Mouse (Mus musculus) brown adipose tissue, adult 24 weeks (tissue): ENCODE data around the gene Gm20388. TPM values are rescaled to one million over a fixed set of nuclear protein-coding genes. Genes with fewer than 3 reads are reported as not detected.
"Not testable (repeated sequence)": the region's sequence is repeated elsewhere in the genome, so short reads cannot be mapped to it uniquely, and the experiment has no call there.

Source experiments
- H3K27ac ChIP-seq: fragments of 200-500 bp; replicated peaks from 2 replicates; pipeline ENCODE4 v1.5.1; 2012; ENCODE audit warnings: low read depth, mild to moderate bottlenecking, low read length
- H3K4me1 ChIP-seq: fragments of 200-500 bp; 2 replicates; pipeline ENCODE4 v1.6.1; 2012; ENCODE audit warnings: low read length, mixed read lengths; ENCODE audit not compliant: control insufficient read depth, insufficient read depth, insufficient read length
- H3K4me3 ChIP-seq: fragments of 200-500 bp; 2 replicates; pipeline ENCODE4 v1.5.1; 2012; ENCODE audit warnings: low read depth, mild to moderate bottlenecking, low read length, moderate library complexity; ENCODE audit not compliant: insufficient read depth
- polyA plus RNA-seq: library from polyadenylated mRNA; stranded (reverse); fragments of >200 nt; gene quantifications from 2 replicates; pipeline ENCODE4 v1.2.4, GENCODE M21; 2012; ENCODE audit not compliant: missing spikeins, insufficient read depth, insufficient read length

The Gm20388 gene
- polyA plus RNA-seq, 1 experiment = 44.7 TPM

DNA sequence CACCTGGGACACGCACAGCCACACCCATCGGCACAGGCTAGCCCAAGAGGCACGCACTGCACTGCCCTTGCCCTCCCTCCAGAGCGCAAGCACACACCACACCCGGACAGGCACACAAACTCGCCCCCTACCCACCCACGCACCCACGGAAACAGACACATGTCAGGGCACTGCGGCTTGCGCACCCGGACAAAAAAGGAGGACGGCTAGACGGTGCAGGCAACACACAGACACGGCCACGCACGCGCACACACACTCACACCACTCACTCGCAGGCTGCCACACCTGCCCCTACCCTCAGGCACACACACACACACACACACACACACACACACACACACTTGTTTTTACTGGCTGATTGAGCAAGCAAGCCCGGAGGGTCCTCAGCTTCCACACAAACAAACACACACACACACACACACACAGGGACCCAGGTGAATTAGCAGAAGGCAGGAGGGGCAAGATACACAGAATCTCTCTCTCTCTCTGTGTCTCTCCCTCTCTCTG is 3690.1 kb downstream of the Gm20388 start:
- H3K4me3 ChIP-seq, H3K4me1 ChIP-seq, H3K27ac ChIP-seq: not testable (repeated sequence)

DNA sequence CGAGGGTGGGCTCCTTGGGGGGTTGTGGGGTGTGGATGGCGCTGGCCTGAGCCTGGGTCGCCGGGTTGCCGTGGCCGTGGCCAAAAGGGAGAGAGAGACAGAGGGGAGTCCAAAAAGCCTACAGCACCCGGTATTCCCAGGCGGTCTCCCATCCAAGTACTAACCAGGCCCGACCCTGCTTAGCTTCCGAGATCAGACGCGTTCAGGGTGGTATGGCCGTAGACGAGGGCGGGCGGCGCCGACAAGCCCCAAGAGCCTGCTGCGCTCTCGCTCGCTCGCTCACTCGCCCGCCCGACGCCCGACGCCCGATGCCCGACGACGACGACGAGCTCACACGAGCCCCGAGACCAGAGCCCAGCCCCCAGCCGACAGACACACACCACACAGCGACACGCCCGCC is 3690.8 kb downstream of the Gm20388 start:
- H3K4me1 ChIP-seq, H3K4me3 ChIP-seq, H3K27ac ChIP-seq: not testable (repeated sequence)

DNA sequence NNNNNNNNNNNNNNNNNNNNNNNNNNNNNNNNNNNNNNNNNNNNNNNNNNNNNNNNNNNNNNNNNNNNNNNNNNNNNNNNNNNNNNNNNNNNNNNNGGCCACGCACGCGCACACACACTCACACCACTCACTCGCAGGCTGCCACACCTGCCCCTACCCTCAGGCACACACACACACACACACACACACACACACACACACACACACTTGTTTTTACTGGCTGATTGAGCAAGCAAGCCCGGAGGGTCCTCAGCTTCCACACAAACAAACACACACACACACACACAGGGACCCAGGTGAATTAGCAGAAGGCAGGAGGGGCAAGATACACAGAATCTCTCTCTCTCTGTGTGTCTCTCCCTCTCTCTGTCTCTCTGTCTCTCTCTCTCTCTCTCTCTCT is 3702.0 kb downstream of the Gm20388 start:
- H3K27ac ChIP-seq, H3K4me1 ChIP-seq, H3K4me3 ChIP-seq: not testable (repeated sequence)

DNA sequence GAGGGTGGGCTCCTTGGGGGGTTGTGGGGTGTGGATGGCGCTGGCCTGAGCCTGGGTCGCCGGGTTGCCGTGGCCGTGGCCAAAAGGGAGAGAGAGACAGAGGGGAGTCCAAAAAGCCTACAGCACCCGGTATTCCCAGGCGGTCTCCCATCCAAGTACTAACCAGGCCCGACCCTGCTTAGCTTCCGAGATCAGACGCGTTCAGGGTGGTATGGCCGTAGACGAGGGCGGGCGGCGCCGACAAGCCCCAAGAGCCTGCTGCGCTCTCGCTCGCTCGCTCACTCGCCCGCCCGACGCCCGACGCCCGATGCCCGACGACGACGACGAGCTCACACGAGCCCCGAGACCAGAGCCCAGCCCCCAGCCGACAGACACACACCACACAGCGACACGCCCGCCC is 3712.9 kb downstream of the Gm20388 start:
- H3K27ac ChIP-seq, H3K4me3 ChIP-seq, H3K4me1 ChIP-seq: not testable (repeated sequence)

DNA sequence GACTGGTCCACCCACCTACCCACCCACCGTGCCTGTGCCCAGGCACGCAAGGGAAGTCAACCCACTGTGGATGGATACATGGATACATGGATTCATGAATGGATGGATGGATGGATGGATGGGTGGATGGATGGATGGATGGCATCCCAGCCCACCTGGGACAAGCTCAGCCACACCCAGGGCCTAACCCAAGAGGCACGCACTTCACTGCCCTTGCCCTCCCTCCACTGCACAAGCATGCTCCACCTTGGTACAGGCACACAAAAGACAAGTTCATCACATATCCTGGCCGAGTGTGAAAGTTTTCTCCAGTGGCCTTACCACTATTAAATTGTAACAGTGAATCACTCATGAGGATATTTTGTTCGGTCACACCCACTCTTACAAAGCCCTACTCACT is 3713.6 kb downstream of the Gm20388 start:
- H3K4me1 ChIP-seq = no peaks in the 10 kb centered on the region
- H3K4me3 ChIP-seq = no peak overlapping the region
- H3K27ac ChIP-seq = no peak overlapping the region

DNA sequence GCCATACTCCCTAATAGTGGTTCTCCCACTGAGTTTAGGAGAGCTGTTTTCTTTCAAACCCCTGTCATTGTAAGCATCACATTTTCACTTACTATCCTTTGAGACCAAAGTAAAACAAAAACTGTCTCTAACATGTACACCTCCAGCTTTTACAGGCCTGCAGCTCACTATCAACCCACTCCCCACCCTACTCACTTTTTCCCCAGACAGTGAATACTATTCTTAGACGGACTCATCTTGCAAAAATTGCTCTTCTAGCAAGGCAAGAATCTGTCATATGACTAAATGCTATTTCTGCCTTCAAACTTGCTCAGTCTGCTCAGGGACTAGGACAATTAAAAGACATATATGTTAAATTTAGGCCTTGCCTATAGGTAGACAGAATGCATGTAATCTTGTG is 3714.1 kb downstream of the Gm20388 start:
- no peaks in the 10 kb centered on the region for H3K4me1 ChIP-seq
- H3K4me3 ChIP-seq = no peak overlapping the region
- no peak overlapping the region for H3K27ac ChIP-seq

DNA sequence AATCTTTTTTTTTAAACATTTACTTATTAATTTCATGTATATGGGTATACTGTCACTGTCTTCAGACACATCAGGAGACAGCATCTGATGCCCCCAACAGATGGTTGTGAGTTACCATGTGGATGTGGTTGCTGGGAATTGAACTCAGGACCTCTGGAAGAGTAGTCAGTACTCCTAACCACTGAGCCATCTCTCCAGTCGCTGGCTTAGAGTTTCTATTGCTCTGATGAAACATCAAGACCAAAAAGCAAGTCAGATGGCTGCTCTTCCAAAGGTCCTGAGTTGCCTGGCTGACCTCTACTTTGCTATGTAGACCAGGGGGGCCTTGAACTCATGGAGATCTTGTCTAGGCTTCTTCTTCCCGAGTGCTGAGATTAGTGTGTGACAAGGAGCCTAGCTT is 3715.1 kb downstream of the Gm20388 start:
- Histone ChIP-seq H3K4me1 (no peaks in the 10 kb centered on the region), H3K27ac (no peak overlapping the region), H3K4me3 (no peak overlapping the region)

DNA sequence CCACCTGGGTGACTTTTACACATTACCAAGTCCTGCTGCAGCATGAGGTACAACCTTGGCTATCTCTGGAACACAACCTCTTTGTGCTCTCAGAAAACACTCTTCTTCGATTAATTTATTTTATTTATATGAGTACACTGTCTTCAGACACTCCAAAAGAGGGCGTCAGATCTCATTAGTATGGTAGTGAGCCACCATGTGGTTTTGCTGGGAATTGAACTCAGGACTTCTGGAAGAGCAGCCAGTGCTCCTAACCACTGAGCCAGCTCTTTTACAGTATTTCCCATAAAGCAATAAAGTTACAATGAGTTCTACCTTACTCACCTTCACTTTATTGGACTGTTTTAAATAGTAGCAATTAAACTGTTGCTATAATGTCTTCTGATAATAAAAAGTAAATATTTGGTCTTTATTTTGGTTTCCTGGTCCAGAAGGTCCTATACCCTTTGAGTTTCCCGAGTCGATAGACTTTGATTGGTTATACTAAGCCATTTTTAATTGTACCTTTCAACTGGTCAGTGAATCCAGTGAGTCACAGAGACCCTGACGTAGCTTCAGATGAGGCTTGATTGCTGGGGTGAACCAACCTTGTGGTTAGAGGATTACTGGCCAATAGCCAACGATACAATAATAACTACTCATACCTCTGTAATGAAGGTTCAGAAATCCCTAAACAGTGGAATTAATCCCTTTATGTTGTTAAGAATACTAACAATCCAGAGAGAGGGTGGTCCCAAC is 3716.9 kb downstream of the Gm20388 start:
- Histone ChIP-seq H3K4me1 (no peaks in the 10 kb centered on the region), H3K27ac (no peak overlapping the region), H3K4me3 (no peak overlapping the region)

DNA sequence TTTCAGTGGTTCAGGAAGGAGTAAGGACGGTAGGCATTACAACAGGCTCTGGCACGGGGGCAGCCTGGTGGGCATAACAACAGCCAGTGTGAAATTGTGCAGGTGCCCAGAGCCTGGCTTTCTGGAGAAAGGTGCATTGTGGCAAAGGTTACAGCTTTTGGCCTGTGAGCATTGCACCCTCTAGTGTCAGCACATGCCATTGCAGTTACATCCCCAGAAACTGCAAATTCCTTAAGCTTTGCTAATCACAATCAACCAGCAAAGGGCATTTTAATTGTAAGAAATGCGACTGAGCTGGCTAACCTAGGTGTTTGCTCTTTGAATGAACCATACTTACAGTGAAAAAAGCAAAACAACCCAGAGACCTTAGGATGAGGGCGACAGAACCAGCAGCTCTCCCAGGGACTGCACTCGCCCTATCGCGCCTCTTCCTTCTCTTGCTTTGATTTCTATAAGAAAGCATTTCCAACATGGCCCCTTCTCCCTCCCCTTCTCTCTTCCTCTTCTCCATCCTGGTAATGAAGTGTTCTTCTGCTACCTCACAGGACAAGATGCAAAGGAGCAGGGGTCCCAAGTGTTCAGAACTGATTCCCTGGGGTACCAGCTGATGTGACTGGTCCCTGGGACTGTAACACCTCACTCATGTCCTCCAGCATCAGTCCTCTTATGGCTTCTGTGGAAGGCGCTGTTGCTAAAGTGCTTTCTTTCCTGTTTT is 3717.8 kb downstream of the Gm20388 start:
- Histone ChIP-seq H3K4me3 (peak overlapping the region; percentile 34), H3K27ac (no peak overlapping the region), H3K4me1 (no peaks in the 10 kb centered on the region)

DNA sequence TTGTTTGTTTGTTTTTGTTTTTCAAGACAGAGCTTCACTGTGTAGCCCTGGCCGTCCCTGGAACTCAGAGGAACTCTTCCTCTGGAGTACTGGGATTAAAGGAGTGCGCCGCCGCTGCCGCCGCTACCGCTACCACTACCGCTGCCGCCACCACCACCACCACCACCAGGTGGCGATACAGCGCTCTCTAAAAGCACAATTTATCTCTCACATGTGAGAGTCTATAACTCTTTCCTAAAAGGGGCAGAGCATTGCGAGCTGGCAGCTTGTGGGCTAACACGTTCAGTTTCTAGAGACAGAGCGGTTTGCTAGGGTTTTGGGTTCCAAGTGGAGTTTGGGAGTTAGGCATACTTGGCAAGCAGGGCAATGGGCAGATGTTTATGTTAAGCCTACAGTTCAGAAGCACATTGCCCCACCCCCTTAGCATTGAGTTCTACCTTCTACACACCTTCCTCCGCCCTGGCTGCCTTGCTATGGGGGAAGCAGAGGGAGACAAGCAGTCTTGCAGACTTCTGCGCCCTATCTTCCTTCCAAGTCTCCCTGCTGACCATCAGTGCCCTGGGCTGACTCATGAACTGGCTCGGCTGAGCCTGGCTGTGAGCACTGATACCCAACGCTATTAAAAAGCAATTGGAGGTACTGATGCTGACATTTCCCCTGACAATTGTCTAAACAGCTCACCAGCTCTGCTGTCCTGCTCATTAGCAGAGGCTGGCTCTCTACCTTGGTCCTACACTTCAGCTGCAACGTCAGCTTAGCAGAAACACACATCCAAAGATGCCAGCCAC is 3718.5 kb downstream of the Gm20388 start:
- Histone ChIP-seq H3K4me3 (peak overlapping the region; percentile 34), H3K4me1 (no peaks in the 10 kb centered on the region), H3K27ac (no peak overlapping the region)

DNA sequence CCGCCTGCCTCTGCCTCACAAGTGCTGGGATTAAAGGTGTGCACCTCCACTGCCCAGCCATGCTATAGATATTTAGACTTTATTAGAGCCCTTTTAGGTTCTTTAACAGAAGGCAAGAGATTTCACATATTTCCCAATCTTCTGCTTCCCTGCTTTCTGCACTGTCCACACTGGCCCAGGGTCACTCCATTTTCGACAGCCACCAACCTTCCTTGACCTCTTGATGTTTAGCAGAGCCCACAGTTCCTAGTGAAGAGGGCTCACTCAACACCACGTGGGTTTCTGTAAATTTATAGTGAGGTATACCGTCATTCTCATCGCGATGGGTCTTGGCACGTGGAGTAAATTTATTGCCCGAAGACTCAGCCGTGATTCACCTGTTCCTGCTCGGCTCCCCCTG is 3719.4 kb downstream of the Gm20388 start:
- Histone ChIP-seq H3K4me3 (no peak overlapping the region), H3K4me1 (no peaks in the 10 kb centered on the region), H3K27ac (no peak overlapping the region)

DNA sequence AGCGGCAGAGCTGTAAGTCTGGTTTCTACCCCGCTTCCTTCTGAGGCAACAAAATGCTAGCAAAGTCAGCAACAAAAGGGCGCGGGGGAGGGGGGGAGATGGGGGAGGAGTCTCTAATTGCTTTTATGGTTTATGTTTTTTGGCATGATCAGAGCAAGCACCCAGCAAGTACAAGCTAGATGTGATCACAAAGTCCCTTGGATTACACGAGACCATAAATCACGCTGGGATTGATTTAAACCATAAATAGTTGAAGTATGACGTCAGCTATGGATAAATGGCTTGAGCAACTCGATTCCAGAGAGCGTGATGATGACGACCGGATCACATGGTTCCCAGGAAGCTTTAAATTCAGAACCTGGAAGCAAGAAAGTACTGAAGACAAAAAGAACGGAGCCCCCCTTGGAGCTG is 3720.2 kb downstream of the Gm20388 start:
- Histone ChIP-seq H3K27ac (no peak overlapping the region), H3K4me1 (no peaks in the 10 kb centered on the region), H3K4me3 (no peak overlapping the region)

DNA sequence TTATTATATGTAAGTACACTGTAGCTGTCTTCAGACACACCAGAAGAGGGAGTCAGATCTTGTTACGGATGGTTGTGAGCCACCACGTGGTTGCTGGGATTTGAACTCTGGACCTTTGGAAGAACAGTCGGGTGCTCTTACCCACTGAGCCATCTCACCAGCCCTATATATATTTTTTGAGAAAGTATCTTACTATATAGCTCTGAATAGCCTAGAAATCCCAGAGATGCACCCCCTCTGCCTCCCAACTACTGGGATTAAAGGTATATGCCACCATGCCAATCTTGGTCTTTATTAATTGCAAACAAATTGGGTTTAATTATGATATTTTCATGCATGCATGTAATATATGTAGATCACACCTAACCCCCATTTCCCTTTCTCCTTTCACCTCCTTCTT is 3721.1 kb downstream of the Gm20388 start:
- H3K4me3 ChIP-seq, H3K4me1 ChIP-seq, H3K27ac ChIP-seq: not testable (repeated sequence)

DNA sequence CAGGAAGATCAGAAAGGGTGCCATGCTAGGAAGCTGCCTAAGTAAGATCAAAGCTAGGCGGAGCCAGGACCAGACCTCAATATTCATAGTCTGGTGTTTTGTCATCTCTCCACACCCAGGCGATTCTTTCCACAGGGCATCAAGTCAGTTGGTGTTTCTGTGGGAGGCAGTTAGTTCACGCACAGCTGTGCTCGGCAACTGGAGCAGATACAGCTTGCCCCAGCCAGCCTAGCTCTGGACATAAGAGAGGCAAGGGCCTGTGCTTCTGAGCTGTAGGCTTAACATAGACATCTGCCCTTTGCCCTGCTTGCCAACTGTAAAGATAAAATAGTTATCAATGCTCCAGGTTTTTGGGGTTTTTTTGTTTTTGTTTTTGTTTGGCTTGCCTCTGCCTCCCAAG is 3721.6 kb downstream of the Gm20388 start:
- Histone ChIP-seq H3K4me1 (no peaks in the 10 kb centered on the region), H3K27ac (no peak overlapping the region), H3K4me3 (no peak overlapping the region)

DNA sequence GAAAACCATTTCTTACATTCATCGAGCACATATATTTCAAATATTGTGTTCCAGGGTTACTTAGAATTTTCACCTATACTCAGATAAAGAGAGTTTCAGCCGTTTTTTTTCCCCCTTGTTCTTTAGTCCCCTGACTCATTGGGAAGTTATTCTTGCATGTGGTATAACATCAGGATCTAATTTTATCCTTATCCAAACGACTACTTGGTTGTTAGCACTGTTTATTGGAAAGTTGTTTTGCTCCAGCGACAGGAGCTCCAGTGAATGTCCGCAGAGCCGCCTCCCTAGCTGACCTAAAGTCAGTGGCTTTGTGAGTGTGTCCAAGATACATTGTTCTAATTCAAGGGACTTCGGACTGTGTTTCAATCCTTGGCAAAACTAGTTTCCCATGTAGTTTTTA is 3723.2 kb downstream of the Gm20388 start:
- Histone ChIP-seq H3K27ac (no peak overlapping the region), H3K4me3 (no peak overlapping the region), H3K4me1 (no peaks in the 10 kb centered on the region)
